Mouse (Mus musculus) right cerebral cortex, adult 18-20 months (tissue): ENCODE data around the gene Zfp830.

Experiments
- DNase-seq: peaks from one replicate; pipeline ENCODE4 v3.0.0; 2022; ENCODE audit warnings: mixed read lengths

The Zfp830 gene

GRCm38 (mm10) chr11:82763742-82764437 is at the start of gene Zfp830, which contains the start of gene Cct6b:
Zfp830 (plus strand) TSS chr11:82764345.
Cct6b (minus strand) TSS chr11:82764321.
- peak; percentile 95 for DNase-seq

- DNase-seq, result no peak
These were observed 44.9 kb upstream of the Zfp830 start for GRCm38 (mm10) chr11:82719294-82719693.

DNA sequence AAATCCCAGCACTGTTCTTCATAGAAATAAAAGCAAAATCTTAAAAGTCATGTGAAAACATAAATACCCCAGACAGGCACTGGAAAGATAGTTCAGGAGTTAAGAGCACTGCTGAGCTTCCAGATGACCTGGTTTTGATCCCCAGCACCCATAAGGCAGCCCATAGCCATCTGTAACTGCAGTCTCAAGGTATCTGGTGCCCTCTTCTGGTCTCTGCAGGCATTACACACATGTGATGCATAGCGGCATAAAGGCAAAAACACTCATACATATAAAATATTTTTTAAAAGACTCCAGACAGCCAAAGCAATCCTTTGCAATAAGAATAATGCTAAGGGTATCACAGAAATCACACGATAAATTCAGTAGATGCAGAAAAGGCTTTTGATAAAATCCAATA is 37.3 kb upstream of the Zfp830 start:
- no peak for DNase-seq

DNA sequence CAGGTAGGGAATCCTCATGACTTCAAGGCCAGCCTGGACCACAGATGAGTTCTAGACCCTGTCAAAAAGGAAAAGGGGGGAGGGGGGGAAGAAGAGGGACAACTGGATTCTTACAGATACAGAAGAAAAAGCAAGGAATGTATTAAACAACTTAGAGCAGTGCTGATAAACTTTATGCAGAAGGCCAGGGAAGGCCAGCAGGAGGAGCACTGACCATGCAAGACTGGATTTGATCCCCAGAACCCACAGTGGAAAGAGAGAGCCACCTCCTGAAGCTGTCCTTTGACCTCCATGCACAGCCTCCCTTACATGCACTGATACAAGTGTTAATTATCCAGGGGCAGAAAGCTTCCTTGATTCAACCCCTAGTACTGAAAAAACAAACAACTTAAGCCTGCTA is 29.9 kb upstream of the Zfp830 start:
- DNase-seq, result no peak

- no peak for DNase-seq
These were observed 25.1 kb upstream of the Zfp830 start for GRCm38 (mm10) chr11:82739006-82739405.

GRCm38 (mm10) chr11:82746138-82746537 is 18.0 kb upstream of the Zfp830 start:
- DNase-seq, result peak; percentile 1

DNA sequence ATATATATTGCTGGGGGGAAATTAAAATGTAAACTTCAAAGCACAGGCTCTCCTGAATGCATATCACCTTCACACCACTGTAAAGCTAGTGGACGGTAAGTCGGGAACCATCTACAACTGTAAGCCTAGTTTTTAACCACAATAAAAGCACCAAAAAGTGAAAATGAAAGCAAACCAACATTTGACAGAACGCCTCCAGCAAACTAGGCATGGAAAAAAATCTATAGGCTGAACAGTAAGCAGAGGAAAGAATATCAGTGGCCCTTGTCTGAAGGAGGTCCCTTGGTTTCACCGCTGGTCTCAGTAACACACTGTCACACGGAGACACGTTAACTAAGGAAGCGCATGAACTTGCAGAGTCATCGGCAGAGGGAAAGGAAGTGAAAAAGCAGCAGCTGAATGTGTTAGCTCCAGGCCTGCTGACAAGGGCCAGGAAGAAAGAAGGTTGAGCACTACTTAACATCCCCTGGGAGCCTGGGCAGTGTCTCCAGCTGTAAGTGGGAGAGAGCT is 17.2 kb upstream of the Zfp830 start:
- no peak for DNase-seq

- no peak for DNase-seq
These were observed 11.6 kb upstream of the Zfp830 start for GRCm38 (mm10) chr11:82752349-82753115.

DNA sequence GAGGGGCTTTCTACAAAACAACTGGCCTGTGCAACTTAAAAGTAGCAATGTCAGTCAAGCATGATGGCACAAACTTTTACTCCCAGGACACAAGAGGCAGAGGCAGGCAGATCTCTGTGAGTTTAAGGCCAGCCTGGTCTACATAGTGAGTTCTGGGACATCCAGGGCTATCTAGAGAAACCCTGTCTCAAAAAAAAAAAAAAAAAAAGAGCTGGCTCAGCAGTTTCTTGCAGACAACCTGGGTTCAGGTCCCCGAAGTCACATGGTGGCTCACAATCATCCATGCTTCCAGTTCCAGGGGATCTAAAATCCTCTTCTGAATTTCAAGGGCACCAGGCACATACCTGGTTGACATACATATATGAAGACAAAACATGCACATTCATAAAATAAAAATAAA is 8.2 kb upstream of the Zfp830 start:
- DNase-seq, result no peak

DNA sequence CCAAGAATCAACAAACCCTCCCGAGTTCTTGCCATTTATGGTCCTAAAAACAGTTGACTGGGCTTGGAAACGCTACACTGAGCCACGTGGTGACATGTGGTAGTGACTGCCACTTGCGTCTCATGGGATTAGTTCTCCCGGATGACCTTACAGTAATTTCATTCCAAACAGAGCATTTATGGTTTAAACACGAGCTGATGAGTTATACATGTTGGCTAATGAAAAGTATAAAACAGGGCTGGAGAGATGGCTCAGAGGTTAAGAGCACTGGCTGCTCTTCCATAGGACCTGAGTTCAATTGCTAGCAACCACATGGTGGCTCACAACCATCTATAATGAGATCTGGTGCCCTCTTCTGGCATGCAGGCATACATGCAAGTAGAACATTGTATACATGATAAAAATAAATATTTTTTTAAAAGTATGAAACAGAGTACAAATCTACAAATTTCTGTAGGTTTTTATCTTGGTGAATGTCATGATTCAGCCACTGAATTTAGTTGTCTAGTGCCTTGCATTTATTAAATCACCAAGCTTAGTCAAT is 1.8 kb upstream of the Zfp830 start:
- DNase-seq, result no peak

- no peak for DNase-seq
These were observed 884 bp upstream of the Zfp830 start for GRCm38 (mm10) chr11:82763261-82763660.

DNA sequence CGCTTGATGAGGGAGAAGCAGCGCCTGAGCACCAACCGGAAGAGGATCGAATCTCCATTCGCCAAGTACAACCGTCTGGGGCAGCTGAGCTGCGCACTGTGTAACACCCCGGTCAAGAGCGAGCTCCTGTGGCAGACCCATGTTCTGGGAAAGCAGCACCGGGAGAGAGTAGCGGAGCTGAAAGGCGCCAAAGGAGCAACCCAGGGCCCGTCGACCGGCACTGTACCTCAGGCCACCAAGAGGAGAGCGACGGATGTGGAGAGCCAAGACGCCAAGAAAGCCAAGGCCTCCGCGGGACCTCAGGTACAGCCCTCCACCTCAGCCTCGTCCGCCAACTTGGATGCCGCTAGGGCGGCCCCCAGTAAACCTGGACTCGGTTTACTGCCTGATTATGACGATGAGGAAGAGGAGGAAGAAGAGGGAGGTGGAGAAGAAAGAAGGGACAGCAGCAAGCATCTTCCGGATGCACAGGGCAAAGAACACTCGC is 336 bp downstream of the Zfp830 start:
- no peak for DNase-seq

DNA sequence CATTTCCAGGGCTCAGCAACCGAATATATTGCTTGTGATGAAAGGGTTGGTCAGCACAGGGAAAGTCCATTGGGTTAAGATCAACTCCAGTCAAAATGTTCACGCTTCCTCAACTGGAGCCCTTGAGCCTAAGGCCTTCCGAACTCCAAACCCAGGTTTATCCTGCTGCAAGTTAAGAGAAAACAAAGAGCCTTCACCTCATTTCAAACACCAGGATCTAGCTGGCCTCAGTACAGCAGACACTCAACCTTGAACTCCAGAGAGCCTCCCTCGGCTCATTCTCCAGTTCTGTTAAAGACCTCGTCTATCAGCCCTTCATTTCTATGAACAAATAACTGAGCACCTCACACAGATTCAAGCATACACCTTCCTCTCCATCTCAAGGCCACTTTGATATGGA is 16.0 kb downstream of the Zfp830 start:
- no peak for DNase-seq

GRCm38 (mm10) chr11:82780983-82781903 is 17.1 kb downstream of the Zfp830 start, which contains the start of gene Lig3:
Lig3 (plus strand) TSS chr11:82781108.
- DNase-seq, result peak; percentile 93

DNA sequence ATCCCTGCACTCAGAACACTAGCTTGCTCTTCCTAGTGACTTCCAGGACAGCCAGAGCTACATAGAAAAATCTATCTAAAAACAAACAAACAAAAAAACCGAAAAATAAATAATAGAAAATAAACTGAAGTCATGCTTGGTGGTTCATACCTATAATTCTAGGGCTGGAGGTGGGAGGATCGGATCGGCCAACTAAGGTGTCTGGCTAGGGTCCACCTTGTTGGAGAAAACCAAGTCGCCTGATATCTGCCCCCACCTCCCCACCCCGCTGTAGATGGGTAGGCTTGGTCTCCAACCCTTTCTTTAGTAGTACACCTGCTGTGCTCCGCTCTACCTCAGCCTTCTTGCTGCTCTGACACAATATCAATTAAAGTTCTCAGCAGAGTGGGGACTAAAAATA is 18.1 kb downstream of the Zfp830 start:
- no peak for DNase-seq

GRCm38 (mm10) chr11:82783453-82783852 is 19.3 kb downstream of the Zfp830 start:
- no peak for DNase-seq

DNA sequence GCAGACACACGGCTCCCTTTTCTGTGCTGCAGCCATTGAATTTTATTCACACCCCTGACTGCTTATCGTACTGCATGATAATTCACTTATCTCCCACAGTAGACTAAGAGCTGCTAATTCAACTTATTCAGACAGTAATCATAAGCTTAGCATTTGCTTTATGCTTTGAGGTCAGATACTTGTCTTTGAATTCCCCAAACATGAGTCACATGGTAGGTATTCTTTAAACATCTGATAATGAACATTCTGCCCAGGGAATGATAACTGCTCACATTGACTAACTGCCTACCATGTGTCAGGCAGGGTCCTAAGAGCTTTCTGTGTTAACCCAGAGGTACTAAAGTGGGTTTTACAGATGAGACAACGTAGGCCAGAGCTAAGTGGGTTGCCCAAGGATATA is 42.5 kb downstream of the Zfp830 start:
- no peak for DNase-seq

- no peak for DNase-seq
These were observed 43.2 kb downstream of the Zfp830 start for GRCm38 (mm10) chr11:82807370-82807769.

DNA sequence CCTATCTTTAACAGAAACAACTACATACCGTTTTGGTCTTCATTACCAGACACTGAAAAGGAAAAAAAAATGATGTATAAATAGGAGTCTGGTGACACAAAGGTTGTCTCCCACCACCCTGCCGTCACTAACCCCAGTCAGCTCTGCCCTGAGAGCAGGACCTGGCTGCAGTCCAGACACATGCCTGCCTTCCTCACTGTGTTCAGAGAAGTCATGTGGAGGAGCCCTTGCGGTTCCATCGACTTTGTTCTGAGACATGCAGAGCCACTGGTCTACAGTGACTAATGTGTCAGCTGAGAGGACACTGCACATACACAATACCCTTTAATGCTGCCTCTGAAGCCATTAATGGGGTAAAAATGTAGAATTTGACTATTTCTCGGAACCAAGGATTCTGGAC is 44.3 kb downstream of the Zfp830 start:
- DNase-seq, result no peak
